Mouse (Mus musculus) CD4-positive helper T cell, adult 2 months (primary cell): Measurements from ENCODE around the gene Sec61a1.
A peak's percentile ranks its signal among the peaks of the same experiment; 100 is the strongest.

ENCODE experiments used
- DNase-seq: peaks from one replicate; pipeline ENCODE4 v3.0.0-alpha.2; 2012; ENCODE audit warnings: low read depth, missing footprints, low spot score

The Sec61a1 gene

GRCm38 (mm10) chr6:88516667-88517066, 2.0 kb downstream of the Sec61a1 start:
- DNase-seq: no peak

- DNase-seq: no peak
Measured at GRCm38 (mm10) chr6:88515971-88516370, 2.7 kb downstream of the Sec61a1 start.

DNA sequence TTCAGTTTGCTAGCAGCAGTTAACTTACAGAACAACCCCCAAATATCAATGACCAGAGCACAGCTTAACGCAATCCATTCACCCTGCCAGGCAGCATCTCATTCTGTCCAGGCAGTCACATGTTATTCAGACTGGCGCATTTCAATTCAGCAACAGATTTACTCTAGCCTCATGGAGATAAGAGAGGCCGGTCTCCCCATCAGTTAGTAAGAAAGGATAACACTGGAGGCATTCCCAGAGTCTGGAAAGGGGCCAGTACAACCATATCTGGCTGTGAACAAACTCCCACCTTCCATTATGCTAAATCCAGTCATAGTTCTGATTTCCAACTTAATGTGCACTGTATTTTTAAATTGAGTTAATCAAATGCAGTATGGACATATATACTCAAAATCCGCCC, 4.2 kb downstream of the Sec61a1 start:
- DNase-seq: no peak

DNA sequence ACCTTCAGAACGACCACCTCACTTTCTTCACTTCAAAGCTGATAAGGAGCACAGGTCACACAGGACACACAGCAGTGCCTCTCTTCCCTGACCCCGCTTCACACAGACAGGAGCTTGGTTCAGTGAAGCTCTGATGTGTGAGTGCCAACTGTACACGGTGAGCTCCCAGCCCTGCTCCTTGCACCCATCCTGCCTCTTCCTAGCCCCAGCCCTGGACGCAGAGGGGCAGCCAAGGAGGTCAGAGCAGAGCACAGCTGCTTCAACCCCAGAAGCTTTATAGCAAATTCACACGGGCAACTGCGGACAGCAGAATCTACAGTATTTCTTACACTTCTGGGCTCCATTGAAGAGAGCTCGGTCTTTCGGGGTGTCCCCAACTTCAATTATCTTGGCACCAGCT, 4.7 kb downstream of the Sec61a1 start:
- DNase-seq: no peak

- no peak for DNase-seq
Measured at GRCm38 (mm10) chr6:88503044-88503443, 15.7 kb downstream of the Sec61a1 start.

GRCm38 (mm10) chr6:88502030-88502970, 16.4 kb downstream of the Sec61a1 start:
- DNase-seq: no peak

GRCm38 (mm10) chr6:88500405-88500767, 18.3 kb downstream of the Sec61a1 start:
- no peak for DNase-seq

DNA sequence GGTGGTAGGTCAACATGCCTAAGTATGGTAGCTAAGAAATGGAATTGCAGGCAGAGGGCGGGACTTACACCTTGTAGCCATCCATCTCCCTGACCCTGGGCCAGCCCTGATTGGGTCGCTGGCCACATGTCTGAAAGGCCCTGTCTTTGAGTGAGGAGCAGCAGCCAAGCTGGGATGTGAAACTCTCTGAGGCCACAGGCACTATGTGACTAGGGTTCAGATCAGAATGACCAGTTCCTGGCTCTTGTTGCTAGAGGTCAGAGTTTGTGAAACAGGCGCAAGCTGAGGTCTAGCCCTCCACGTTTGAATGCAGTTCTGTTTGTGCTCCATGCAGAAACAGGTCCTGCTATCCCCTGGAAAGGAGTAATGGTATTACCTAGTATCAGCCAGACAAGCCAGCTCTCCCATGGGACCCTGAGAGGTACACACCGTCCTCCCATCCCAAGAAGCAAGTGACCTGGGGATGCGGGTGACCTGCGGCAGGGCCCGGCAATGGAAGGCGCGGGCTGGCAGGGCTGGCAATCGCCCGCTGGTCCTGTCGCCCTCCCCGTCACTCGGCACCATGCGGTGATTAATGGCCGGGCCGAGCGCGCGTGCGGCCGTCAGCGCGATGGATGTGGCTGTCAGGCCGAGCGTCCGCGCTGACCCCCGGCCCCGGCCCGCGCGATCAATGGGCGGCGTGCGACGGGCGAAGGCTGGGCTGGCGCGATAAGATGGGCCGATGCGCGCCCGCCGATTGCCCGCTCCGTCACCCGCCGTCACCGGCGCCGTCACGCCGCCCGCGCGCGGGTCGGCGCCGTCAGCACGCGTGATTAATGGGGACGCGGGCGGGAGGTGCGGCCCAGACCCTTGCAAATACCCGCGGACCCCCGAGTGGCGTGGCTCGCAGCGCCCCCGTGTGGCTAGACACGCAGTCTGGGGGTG, 19.0 kb downstream of the Sec61a1 start:
- peak; percentile 40 for DNase-seq

DNA sequence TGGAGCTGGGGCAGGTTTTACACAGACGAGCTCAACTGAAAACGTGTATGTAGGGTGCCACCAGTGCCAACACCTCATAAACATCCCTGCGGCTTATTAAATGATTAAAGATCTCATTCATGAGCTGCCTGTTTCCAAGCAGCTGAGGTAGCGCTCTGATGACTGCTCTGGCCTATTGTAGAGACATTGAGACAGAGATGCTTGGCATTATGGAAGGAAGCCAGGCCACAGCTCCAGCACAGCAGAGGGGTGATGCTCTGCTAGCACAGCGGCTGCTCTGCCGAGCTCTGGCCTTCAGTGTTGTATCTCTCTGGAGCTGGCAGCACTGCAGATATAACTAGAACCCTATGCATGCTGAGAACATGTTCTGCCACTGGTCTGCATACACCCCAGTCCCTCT, 25.0 kb downstream of the Sec61a1 start:
- DNase-seq: no peak

DNA sequence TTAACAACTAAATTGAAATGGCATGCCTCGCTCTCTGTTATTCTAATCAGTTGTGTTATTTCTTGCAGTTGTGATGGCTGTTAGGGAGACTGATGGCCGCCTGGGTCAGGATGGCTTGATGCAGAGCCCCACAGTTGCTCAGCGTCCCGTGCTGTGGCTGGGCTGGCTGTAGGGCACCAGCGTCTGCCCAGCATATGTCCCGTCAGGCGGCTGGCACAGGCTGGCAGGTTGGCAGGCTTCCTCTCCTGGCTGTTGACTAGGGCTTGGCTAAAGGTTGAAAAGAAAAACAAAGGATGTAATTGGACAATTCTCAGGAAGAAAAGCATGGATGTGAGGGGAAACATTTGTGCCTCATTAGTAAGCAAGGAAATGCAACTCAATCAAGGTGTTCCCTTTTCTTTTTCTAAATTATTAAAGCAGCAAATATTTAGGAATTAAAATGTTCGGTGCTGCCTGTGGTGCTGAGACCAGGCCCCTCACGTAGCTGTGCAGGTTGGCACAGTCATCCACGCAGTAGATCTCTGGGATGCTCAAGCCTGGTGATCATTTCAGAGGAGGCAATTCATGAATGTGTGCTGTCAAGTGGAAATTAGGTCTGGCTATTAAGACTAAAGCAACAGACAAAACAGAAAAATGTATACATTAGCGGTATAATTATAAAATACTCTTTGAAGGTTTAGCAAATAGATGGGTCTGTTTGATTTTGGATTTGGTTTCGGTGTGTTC, 27.9 kb downstream of the Sec61a1 start:
- no peak for DNase-seq

GRCm38 (mm10) chr6:88489834-88490233, 28.9 kb downstream of the Sec61a1 start:
- no peak for DNase-seq

DNA sequence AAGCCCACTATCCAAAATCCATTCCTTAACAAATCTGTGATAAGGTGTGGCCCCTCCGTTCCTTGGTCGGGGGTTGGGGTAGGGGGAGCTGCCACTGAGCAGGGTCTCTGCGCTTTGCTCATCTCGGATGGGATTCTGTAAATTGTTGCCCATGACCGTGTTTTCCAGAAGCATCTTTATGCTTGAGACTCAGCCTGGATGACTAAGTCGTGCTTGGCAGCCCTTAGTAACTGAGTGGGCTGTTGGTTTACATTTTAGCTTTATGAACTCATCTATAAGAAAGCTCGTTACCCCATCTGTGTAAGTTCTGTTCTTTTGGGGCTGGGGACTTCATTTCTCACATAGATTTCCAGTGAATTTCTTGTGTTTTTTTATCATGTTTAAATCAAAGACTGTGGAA, 29.7 kb downstream of the Sec61a1 start:
- DNase-seq: no peak

DNA sequence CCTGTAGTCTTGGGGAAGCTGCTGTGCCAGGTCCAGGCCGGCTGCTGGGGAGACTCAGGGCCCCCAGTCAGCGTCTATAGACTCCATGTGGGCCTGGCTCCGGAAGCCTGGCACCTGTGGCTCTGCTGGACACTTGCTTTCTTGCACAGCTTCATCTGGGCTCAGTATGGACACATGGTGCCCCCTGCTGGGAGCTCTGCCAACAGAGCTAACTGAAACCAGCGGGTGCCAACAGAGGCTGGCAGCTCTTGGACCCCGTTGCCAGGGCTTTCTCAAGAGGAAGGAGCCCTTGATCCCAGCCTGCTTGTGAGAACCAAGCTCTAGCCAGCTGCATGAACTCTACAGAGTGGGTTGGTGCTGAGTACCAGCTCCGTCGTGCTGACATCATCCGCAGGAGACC, 31.8 kb downstream of the Sec61a1 start:
- peak; percentile 47 for DNase-seq

DNA sequence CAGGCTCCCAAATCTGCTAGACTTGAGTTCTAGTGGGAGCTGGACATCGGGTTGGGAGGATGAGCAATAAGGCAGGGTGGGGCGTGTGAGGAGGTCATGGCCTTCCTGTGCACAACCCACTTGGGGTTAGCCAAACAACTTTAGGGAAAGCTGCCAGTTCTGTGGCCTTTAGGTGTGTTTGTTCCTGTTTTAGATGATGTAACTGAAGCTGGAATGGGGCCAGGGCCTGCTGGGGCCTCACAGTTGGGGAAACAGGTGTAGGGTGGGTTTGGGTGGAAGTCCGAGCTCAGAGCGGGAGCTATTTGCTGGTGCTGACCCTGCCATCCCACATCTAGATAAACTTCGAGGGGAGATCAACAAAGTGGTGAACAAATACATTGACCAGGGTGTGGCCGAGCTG, 33.3 kb downstream of the Sec61a1 start:
- DNase-seq: no peak

DNA sequence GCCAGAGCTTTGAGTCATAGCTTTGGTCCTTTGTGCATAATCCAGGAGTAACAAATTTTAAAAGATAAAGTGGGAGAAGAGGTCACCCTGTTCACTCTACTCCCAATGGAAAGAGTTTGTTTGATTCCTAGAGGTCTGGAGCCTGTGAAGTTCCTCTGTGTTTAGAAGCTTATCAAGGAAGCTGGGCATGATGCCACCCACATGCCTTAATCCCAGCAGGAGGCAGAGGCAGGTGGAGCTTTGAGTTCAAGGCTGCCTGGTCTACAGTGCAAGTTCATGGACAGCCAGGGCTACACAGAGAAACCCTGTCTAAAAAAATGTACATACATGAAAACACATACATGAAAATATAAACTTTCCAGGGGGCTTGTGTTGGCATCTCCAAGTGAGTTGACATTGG, 34.8 kb downstream of the Sec61a1 start:
- DNase-seq: no peak

DNA sequence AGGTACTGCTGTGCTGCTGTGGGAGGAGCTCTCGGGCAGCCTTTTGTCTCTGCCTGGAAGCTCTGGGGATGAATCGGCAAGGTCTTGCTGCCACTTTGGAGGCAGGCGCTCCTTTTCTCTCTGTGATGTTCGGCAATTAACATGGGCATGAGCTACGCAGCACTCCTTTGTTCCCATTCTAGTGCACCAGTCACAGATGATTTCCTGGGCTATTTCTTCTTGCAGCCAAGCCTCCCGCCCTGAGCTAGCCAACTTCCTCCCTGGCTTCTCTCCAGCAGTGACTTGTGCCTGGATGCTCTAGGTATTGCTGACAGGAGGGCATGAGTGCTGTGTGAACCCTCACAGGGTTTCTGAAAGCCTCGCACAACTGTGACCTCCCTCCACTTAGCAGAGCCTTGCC, 35.6 kb downstream of the Sec61a1 start:
- DNase-seq: no peak

- no peak for DNase-seq
Measured at GRCm38 (mm10) chr6:88480421-88480820, 38.3 kb downstream of the Sec61a1 start.

- DNase-seq: no peak
Measured at GRCm38 (mm10) chr6:88469878-88470277, 48.8 kb downstream of the Sec61a1 start.

- peak; percentile 96 for DNase-seq
Measured at GRCm38 (mm10) chr6:88465181-88465920, 53.4 kb downstream of the Sec61a1 start, which contains the start of gene Ruvbl1. Gene Ruvbl1 (plus strand): TSS chr6:88465409.

DNA sequence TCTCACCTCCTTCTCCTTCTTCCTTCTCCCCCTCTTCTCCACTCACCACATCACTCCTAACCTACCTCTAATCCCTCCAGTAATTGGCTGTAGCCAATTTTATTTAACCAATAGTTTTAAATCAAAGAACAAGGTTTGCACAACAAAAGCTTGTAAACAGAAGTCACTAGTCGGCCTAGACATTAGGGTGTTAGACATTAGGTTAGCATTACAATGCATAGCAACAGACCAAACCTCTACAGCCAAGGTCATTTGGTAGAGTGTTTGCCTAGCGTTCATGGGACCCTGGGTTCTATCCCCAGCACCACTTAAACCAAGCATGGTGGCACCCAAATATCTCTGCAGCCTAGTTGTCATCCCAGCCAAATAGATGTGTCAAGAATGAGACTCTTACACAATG, 64.2 kb downstream of the Sec61a1 start:
- no peak for DNase-seq
